Mouse (Mus musculus) layer of hippocampus, postnatal 25 days (tissue): ENCODE measurements around the gene Sh3gl3. TPM values are rescaled to one million over a fixed set of nuclear protein-coding genes. Genes with fewer than 3 reads are reported as not detected.
A peak's percentile ranks its signal among the peaks of the same experiment; 100 is the strongest.

ENCODE experiments used
- DNase-seq, 2 experiments: peaks; one replicate each; pipeline ENCODE4 v3.0.0; 2022; ENCODE audit warnings: mixed read lengths in 2 of 2, low spot score in 1 of 2; ENCODE audit errors: extremely low spot score in 1 of 2
- total RNA-seq, 2 experiments: library from RNA; stranded (reverse); gene quantifications; 2 replicates each; pipeline ENCODE4 v1.2.3; 2021

Gene Sh3gl3
- total RNA-seq, 2 experiments from 2014 or later: 58.4 to 65.9 TPM

- DNase-seq: no peak
Measured at GRCm38 (mm10) chr7:82234898-82235290, 61.3 kb downstream of the Sh3gl3 start.

- no peak for DNase-seq
Measured at GRCm38 (mm10) chr7:82235486-82235885, 61.8 kb downstream of the Sh3gl3 start.

GRCm38 (mm10) chr7:82236152-82236898 lies 62.7 kb downstream of the Sh3gl3 start:
- no peak for DNase-seq

- no peak for DNase-seq
Measured at GRCm38 (mm10) chr7:82236899-82237162, 63.2 kb downstream of the Sh3gl3 start.

- DNase-seq: no peak
Measured at GRCm38 (mm10) chr7:82240424-82241240, 67.0 kb downstream of the Sh3gl3 start.

- DNase-seq: no peak
Measured at GRCm38 (mm10) chr7:82244701-82245100, 71.1 kb downstream of the Sh3gl3 start.

GRCm38 (mm10) chr7:82248953-82249695 lies 75.5 kb downstream of the Sh3gl3 start:
- DNase-seq: no peak

- DNase-seq: no peak
Measured at GRCm38 (mm10) chr7:82253309-82253708, 79.7 kb downstream of the Sh3gl3 start.

GRCm38 (mm10) chr7:82256936-82257335 lies 83.3 kb downstream of the Sh3gl3 start:
- no peak for DNase-seq

GRCm38 (mm10) chr7:82257530-82257929 lies 83.9 kb downstream of the Sh3gl3 start:
- DNase-seq: no peak

- peak; percentile 27 to 58 for DNase-seq
Measured at GRCm38 (mm10) chr7:82260210-82260609, 86.6 kb downstream of the Sh3gl3 start.

- DNase-seq: peak; percentile 31 to 83
Measured at GRCm38 (mm10) chr7:82263141-82263540, 89.5 kb downstream of the Sh3gl3 start.

- DNase-seq: no peak
Measured at GRCm38 (mm10) chr7:82264119-82264518, 90.5 kb downstream of the Sh3gl3 start.

GRCm38 (mm10) chr7:82265365-82265764 lies 91.7 kb downstream of the Sh3gl3 start:
- no peak for DNase-seq

- no peak for DNase-seq
Measured at GRCm38 (mm10) chr7:82269948-82270347, 96.3 kb downstream of the Sh3gl3 start.

GRCm38 (mm10) chr7:82271742-82272141 lies 98.1 kb downstream of the Sh3gl3 start:
- DNase-seq: no peak

GRCm38 (mm10) chr7:82272875-82273274 lies 99.2 kb downstream of the Sh3gl3 start:
- DNase-seq: peak in 1 of 2 experiments; percentile 52

GRCm38 (mm10) chr7:82274011-82274709 lies 100.5 kb downstream of the Sh3gl3 start:
- peak; percentile 34 to 68 for DNase-seq

- DNase-seq: no peak
Measured at GRCm38 (mm10) chr7:82274975-82275374, 101.3 kb downstream of the Sh3gl3 start.

- no peak for DNase-seq
Measured at GRCm38 (mm10) chr7:82275529-82276204, 102.0 kb downstream of the Sh3gl3 start.
